Mouse (Mus musculus) MEL (cell line): ENCODE data around the gene Tead3. TPM values are rescaled to one million over a fixed set of nuclear protein-coding genes. Genes with fewer than 3 reads are reported as not detected.

Source experiments
- DNase-seq: peaks from one replicate; pipeline ENCODE4 v3.0.0; 2011; ENCODE audit warnings: low read depth, low spot score
- H3K27ac ChIP-seq: 2 replicates; pipeline ENCODE4 v1.5.1; 2012; ENCODE audit warnings: low read depth, mild to moderate bottlenecking, control low read depth, low read length, moderate library complexity; ENCODE audit not compliant: control insufficient read depth
- H3K27me3 ChIP-seq, 2 experiments: fragments of 150-350 bp in 1 of 2; sonication (generic) in 1 of 2; 2 replicates each; pipeline ENCODE4 v1.6.1; 2012; ENCODE audit warnings: low read length in 2 of 2, mild to moderate bottlenecking in 2 of 2, improper control_type of control experiment in 1 of 2, moderate library complexity in 1 of 2; ENCODE audit not compliant: insufficient read depth in 2 of 2, control insufficient read depth in 1 of 2
- H3K36me3 ChIP-seq, 2 experiments: 2 replicates each; pipeline ENCODE4 v1.6.1; 2012 to 2014; ENCODE audit warnings: low read length in 2 of 2, improper control_type of control experiment in 1 of 2, inconsistent platforms in 1 of 2, mild to moderate bottlenecking in 1 of 2; ENCODE audit not compliant: insufficient read depth in 2 of 2, control insufficient read depth in 1 of 2
- H3K4me1 ChIP-seq, 2 experiments: fragments of 150-350 bp in 1 of 2; sonication (generic) in 1 of 2; 2 replicates each; pipeline ENCODE4 v1.6.1; 2012; ENCODE audit warnings: low read length in 2 of 2, improper control_type of control experiment in 1 of 2, mild to moderate bottlenecking in 1 of 2; ENCODE audit not compliant: insufficient read depth in 2 of 2, control insufficient read depth in 1 of 2
- H3K4me3 ChIP-seq, 2 experiments: fragments of 150-350 bp in 1 of 2; sonication (generic) in 1 of 2; 2 replicates each; pipeline ENCODE4 v1.5.1; 2012; ENCODE audit warnings: low read depth in 2 of 2, low read length in 2 of 2, mild to moderate bottlenecking in 2 of 2, moderate library complexity in 2 of 2, control low read depth in 1 of 2, improper control_type of control experiment in 1 of 2; ENCODE audit not compliant: control insufficient read depth in 1 of 2, insufficient read depth in 1 of 2
- H3K79me2 ChIP-seq: 2 replicates; pipeline ENCODE4 v1.6.1; 2012; ENCODE audit warnings: mild to moderate bottlenecking, low read length, moderate library complexity; ENCODE audit not compliant: control insufficient read depth, poor library complexity, insufficient read depth
- H3K9ac ChIP-seq: 2 replicates; pipeline ENCODE4 v1.6.1; 2012; ENCODE audit warnings: low read depth, mild to moderate bottlenecking, control low read depth, low read length, moderate library complexity; ENCODE audit not compliant: control insufficient read depth, poor library complexity, severe bottlenecking
- H3K9me3 ChIP-seq: fragments of 150-350 bp; sonication (generic); replicated peaks from 2 replicates; pipeline ENCODE4 v1.6.1; 2012; ENCODE audit warnings: mild to moderate bottlenecking, low read length, improper control_type of control experiment, moderate library complexity; ENCODE audit not compliant: insufficient read depth
- CTCF ChIP-seq, 3 experiments: IDR thresholded peaks in 2 of 3; conservative IDR thresholded peaks in 1 of 3; 2 replicates each; pipeline ENCODE4 v1.5.1; 2011 to 2012; ENCODE audit warnings: low read length in 3 of 3, low read depth in 2 of 3, mild to moderate bottlenecking in 2 of 3, improper control_type of control experiment in 1 of 3, inconsistent platforms in 1 of 3, mixed read lengths in 1 of 3, moderate library complexity in 1 of 3; ENCODE audit not compliant: control insufficient read depth in 1 of 3, insufficient read depth in 1 of 3, poor library complexity in 1 of 3, severe bottlenecking in 1 of 3
- E2F4 ChIP-seq: IDR thresholded peaks from 2 replicates; pipeline ENCODE4 v1.6.1; 2011; ENCODE audit warnings: low read depth, low read length, improper control_type of control experiment, borderline replicate concordance
- ETS1 ChIP-seq: IDR thresholded peaks from 2 replicates; pipeline ENCODE4 v1.6.1; 2012; ENCODE audit warnings: low read depth, mild to moderate bottlenecking, inconsistent platforms, low read length, improper control_type of control experiment, moderate library complexity
- GABPA ChIP-seq: IDR thresholded peaks from 2 replicates; pipeline ENCODE4 v1.6.1; 2012; ENCODE audit warnings: low read depth, mild to moderate bottlenecking, inconsistent platforms, low read length, improper control_type of control experiment, moderate library complexity
- JUND ChIP-seq: IDR thresholded peaks from 2 replicates; pipeline ENCODE4 v1.6.1; 2011; ENCODE audit warnings: low read depth, mild to moderate bottlenecking, improper control_type of control experiment, low read length
- MAFK ChIP-seq: IDR thresholded peaks from 2 replicates; pipeline ENCODE4 v1.6.1; 2011; ENCODE audit warnings: low read depth, mild to moderate bottlenecking, low read length, improper control_type of control experiment, borderline replicate concordance
- MAX ChIP-seq: IDR thresholded peaks from 2 replicates; pipeline ENCODE4 v1.6.1; 2011; ENCODE audit warnings: low read length, improper control_type of control experiment
- MEF2A ChIP-seq: IDR thresholded peaks from 2 replicates; pipeline ENCODE4 v1.6.1; 2014; ENCODE audit warnings: low read depth, mild to moderate bottlenecking, inconsistent platforms, low read length, improper control_type of control experiment; ENCODE audit not compliant: poor library complexity, insufficient replicate concordance, severe bottlenecking; ENCODE audit errors: extremely low read depth
- MXI1 ChIP-seq: IDR thresholded peaks from 2 replicates; pipeline ENCODE4 v1.6.1; 2011; ENCODE audit warnings: mild to moderate bottlenecking, low read depth, low read length, improper control_type of control experiment
- MYB ChIP-seq: IDR thresholded peaks from 2 replicates; pipeline ENCODE4 v1.6.1; 2011; ENCODE audit warnings: mild to moderate bottlenecking, low read depth, low read length, improper control_type of control experiment
- POLR2AphosphoS2 ChIP-seq: IDR thresholded peaks from 2 replicates; pipeline ENCODE4 v1.6.1; 2011; ENCODE audit warnings: low read length, improper control_type of control experiment
- RAD21 ChIP-seq: IDR thresholded peaks from 2 replicates; pipeline ENCODE4 v1.6.1; 2011; ENCODE audit warnings: mild to moderate bottlenecking, low read depth, low read length, improper control_type of control experiment
- SMC3 ChIP-seq: IDR thresholded peaks from 2 replicates; pipeline ENCODE4 v1.6.1; 2011; ENCODE audit warnings: low read depth, low read length, improper control_type of control experiment
- TAL1 ChIP-seq: IDR thresholded peaks from 2 replicates; pipeline ENCODE4 v1.6.1; 2012; ENCODE audit warnings: mild to moderate bottlenecking, inconsistent platforms, low read length, moderate library complexity, mixed read lengths
- TCF12 ChIP-seq: IDR thresholded peaks from 2 replicates; pipeline ENCODE4 v1.6.1; 2014; ENCODE audit warnings: low read depth, mild to moderate bottlenecking, inconsistent platforms, low read length, improper control_type of control experiment, moderate library complexity
- USF2 ChIP-seq, 2 experiments: IDR thresholded peaks; 2 replicates each; pipeline ENCODE4 v1.6.1; 2011 to 2012; ENCODE audit warnings: improper control_type of control experiment in 2 of 2, low read length in 2 of 2, borderline replicate concordance in 1 of 2, inconsistent platforms in 1 of 2, low read depth in 1 of 2, mild to moderate bottlenecking in 1 of 2; ENCODE audit not compliant: insufficient read depth in 1 of 2
- ZC3H11A ChIP-seq: IDR thresholded peaks from 2 replicates; pipeline ENCODE4 v1.6.1; 2012; ENCODE audit warnings: low read depth, mild to moderate bottlenecking, inconsistent platforms, low read length, improper control_type of control experiment
- ZKSCAN1 ChIP-seq: IDR thresholded peaks from 2 replicates; pipeline ENCODE4 v1.6.1; 2012; ENCODE audit warnings: low read depth, mild to moderate bottlenecking, inconsistent platforms, low read length, improper control_type of control experiment, moderate library complexity
- ZNF384 ChIP-seq: IDR thresholded peaks from 2 replicates; pipeline ENCODE4 v1.6.1; 2012; ENCODE audit warnings: low read depth, mild to moderate bottlenecking, inconsistent platforms, low read length, improper control_type of control experiment
- polyA plus RNA-seq, 2 experiments: library from polyadenylated mRNA; stranded (reverse) in 1 of 2; unstranded in 1 of 2; fragments of >175 nt in 1 of 2; fragments of >200 nt in 1 of 2; gene quantifications; 2 replicates each; pipeline versions ENCODE4 v1.2.1 to v1.2.4; 2012; ENCODE audit warnings: low replicate concordance in 2 of 2, low read depth in 1 of 2; ENCODE audit not compliant: insufficient read length in 2 of 2, insufficient read depth in 1 of 2, missing spikeins in 1 of 2
- total RNA-seq: library from RNA; depleted of rRNA; stranded (reverse); fragments of 300-350 nt; gene quantifications from 2 replicates; pipeline ENCODE4 v1.2.3, GENCODE M21; 2012

Gene Tead3
- total and polyA plus RNA-seq, 3 experiments = 0.73 to 4.1 TPM; not detected in 1

GRCm38 (mm10) chr17:28286133-28286532, 64.5 kb downstream of the Tead3 start:
- Histone ChIP-seq H3K36me3 (peaks cover 0 to 3% of the 10 kb centered on the region in 2 experiments; a peak in 1 of 4 replicates), H3K79me2 (no peaks in the 10 kb centered on the region), H3K9me3 (no peaks in the 10 kb centered on the region), H3K4me1 (peaks cover 11 to 14% of the 10 kb centered on the region in 2 experiments), H3K27ac (no peak overlapping the region), H3K27me3 (no peaks in the 10 kb centered on the region), H3K4me3 (no peak overlapping the region), H3K9ac (no peak overlapping the region)
- TF ChIP-seq MXI1 = no peak
- no peak for TF ChIP-seq RAD21
- no peak for TF ChIP-seq MEF2A
- no peak for TF ChIP-seq POLR2AphosphoS2
- no peak for TF ChIP-seq ZNF384
- TF ChIP-seq TAL1 = no peak
- TF ChIP-seq CTCF (IDR thresholded peaks at IDR 0.05 in 2 of 3, conservative IDR thresholded peaks at IDR 0.05 in 1 of 3; ENCODE audit: control insufficient read depth in 1 of 3, insufficient read depth in 1 of 3, low read depth in 2 of 3, low read length in 3 of 3, poor library complexity in 1 of 3, severe bottlenecking in 1 of 3) = no peak
- TF ChIP-seq TCF12 = no peak
- TF ChIP-seq JUND = no peak
- no peak for TF ChIP-seq MYB
- TF ChIP-seq ZKSCAN1 = no peak
- no peak for TF ChIP-seq E2F4
- TF ChIP-seq GABPA = no peak
- no peak for TF ChIP-seq ZC3H11A
- no peak for TF ChIP-seq SMC3
- no peak for TF ChIP-seq ETS1
- no peak for TF ChIP-seq USF2 (IDR thresholded peaks at IDR 0.05; ENCODE audit: borderline replicate concordance in 1 of 2, insufficient read depth in 1 of 2, low read depth in 1 of 2, low read length in 2 of 2)
- TF ChIP-seq MAX = no peak
- DNase-seq = no peak

- Histone ChIP-seq H3K9me3 (no peaks in the 10 kb centered on the region), H3K4me3 (no peak overlapping the region), H3K4me1 (peaks cover 0 to 9% of the 10 kb centered on the region in 2 experiments; a peak in 2 of 4 replicates), H3K27me3 (no peaks in the 10 kb centered on the region), H3K9ac (no peak overlapping the region), H3K27ac (no peak overlapping the region), H3K36me3 (no peaks in the 10 kb centered on the region), H3K79me2 (no peaks in the 10 kb centered on the region)
- no peak for TF ChIP-seq MEF2A
- TF ChIP-seq MAFK = no peak
- no peak for DNase-seq
Measured at GRCm38 (mm10) chr17:28283199-28283598, 67.4 kb downstream of the Tead3 start.
